Mouse (Mus musculus) embryonic fibroblast, embryonic 13.5 days (primary cell): ENCODE data around the gene Fam69b. TPM values are rescaled to one million over a fixed set of nuclear protein-coding genes. Genes with fewer than 3 reads are reported as not detected.

Source experiments
- H3K27ac ChIP-seq: 2 replicates; pipeline ENCODE4 v1.5.1; 2012; ENCODE audit warnings: low read length, control low read depth, inconsistent platforms; ENCODE audit not compliant: insufficient read depth
- H3K4me1 ChIP-seq: 2 replicates; pipeline ENCODE4 v1.6.1; 2011; ENCODE audit warnings: low read length; ENCODE audit not compliant: control insufficient read depth, insufficient read depth
- H3K4me3 ChIP-seq: 2 replicates; pipeline ENCODE4 v1.5.1; 2011; ENCODE audit warnings: mild to moderate bottlenecking, control low read depth, low read length; ENCODE audit not compliant: insufficient read depth
- CTCF ChIP-seq: IDR thresholded peaks from 2 replicates; pipeline ENCODE4 v1.5.1; 2011; ENCODE audit warnings: mild to moderate bottlenecking, control low read depth, low read length, moderate library complexity, borderline replicate concordance; ENCODE audit not compliant: insufficient read depth
- POLR2A ChIP-seq: IDR thresholded peaks from 2 replicates; pipeline ENCODE4 v1.6.1; 2011; ENCODE audit warnings: low read depth, mild to moderate bottlenecking, control low read depth, low read length, moderate library complexity
- polyA plus RNA-seq: library from polyadenylated mRNA; stranded (reverse); fragments of >200 nt; gene quantifications from 2 replicates; pipeline ENCODE4 v1.2.4, GENCODE M21; 2011; ENCODE audit warnings: low read depth; ENCODE audit not compliant: missing spikeins, insufficient read length

Fam69b gene
- polyA plus RNA-seq, 1 experiment = 16.3 TPM

GRCm38 (mm10) chr2:26596898-26597297 is 31.4 kb upstream of the Fam69b start:
- TF ChIP-seq CTCF (no peak), POLR2A (no peak)
- Histone ChIP-seq H3K4me1 (no peaks in the 10 kb centered on the region), H3K4me3 (no peak overlapping the region), H3K27ac (no peak overlapping the region)

GRCm38 (mm10) chr2:26597810-26598209 is 30.4 kb upstream of the Fam69b start:
- no peak overlapping the region for H3K27ac ChIP-seq
- H3K4me3 ChIP-seq = no peak overlapping the region
- H3K4me1 ChIP-seq = no peaks in the 10 kb centered on the region
- TF ChIP-seq POLR2A (no peak), CTCF (no peak)

- H3K4me3 ChIP-seq = no peak overlapping the region
- no peaks in the 10 kb centered on the region for H3K4me1 ChIP-seq
- no peak overlapping the region for H3K27ac ChIP-seq
- TF ChIP-seq CTCF (no peak), POLR2A (no peak)
These were observed 29.8 kb upstream of the Fam69b start for GRCm38 (mm10) chr2:26598462-26598861.

GRCm38 (mm10) chr2:26599965-26600364 is 28.3 kb upstream of the Fam69b start:
- H3K4me1 ChIP-seq = no peaks in the 10 kb centered on the region
- TF ChIP-seq POLR2A (no peak), CTCF (no peak)
- H3K27ac ChIP-seq = no peak overlapping the region
- no peak overlapping the region for H3K4me3 ChIP-seq

GRCm38 (mm10) chr2:26600664-26601063 is 27.6 kb upstream of the Fam69b start:
- Histone ChIP-seq H3K4me3 (no peak overlapping the region), H3K27ac (no peak overlapping the region), H3K4me1 (no peaks in the 10 kb centered on the region)
- TF ChIP-seq CTCF (no peak), POLR2A (no peak)

GRCm38 (mm10) chr2:26601595-26601994 is 26.7 kb upstream of the Fam69b start:
- TF ChIP-seq CTCF = no peak
- TF ChIP-seq POLR2A = no peak
- H3K4me1 ChIP-seq = no peaks in the 10 kb centered on the region
- no peak overlapping the region for H3K27ac ChIP-seq
- no peak overlapping the region for H3K4me3 ChIP-seq

- TF ChIP-seq CTCF (no peak), POLR2A (no peak)
- no peak overlapping the region for H3K27ac ChIP-seq
- no peaks in the 10 kb centered on the region for H3K4me1 ChIP-seq
- H3K4me3 ChIP-seq = no peak overlapping the region; the same call in 1 of the 2 replicates
These were observed 25.6 kb upstream of the Fam69b start for GRCm38 (mm10) chr2:26602631-26603030.

- Histone ChIP-seq H3K4me1 (no peaks in the 10 kb centered on the region), H3K4me3 (peak overlapping the region; percentile 55), H3K27ac (no peak overlapping the region)
- TF ChIP-seq CTCF = no peak
- no peak for TF ChIP-seq POLR2A
These were observed 25.1 kb upstream of the Fam69b start for GRCm38 (mm10) chr2:26603159-26603558.

- H3K4me1 ChIP-seq = no peaks in the 10 kb centered on the region
- TF ChIP-seq CTCF = no peak
- TF ChIP-seq POLR2A = peak; percentile 79
- peak within 1 kb of the TSS; percentile 55 for H3K4me3 ChIP-seq
- H3K27ac ChIP-seq = no peak within 1 kb of the TSS
These were observed 24.3 kb upstream of the Fam69b start, which contains the start of gene Agpat2 for GRCm38 (mm10) chr2:26603720-26604671. Gene Agpat2, minus strand, starts transcription at chr2:26604417.

GRCm38 (mm10) chr2:26605331-26605730 is 22.9 kb upstream of the Fam69b start:
- TF ChIP-seq POLR2A = no peak
- no peak for TF ChIP-seq CTCF
- no peak overlapping the region for H3K4me3 ChIP-seq
- peaks cover 5% of the 10 kb centered on the region for H3K4me1 ChIP-seq
- no peak overlapping the region for H3K27ac ChIP-seq

GRCm38 (mm10) chr2:26606579-26606978 is 21.7 kb upstream of the Fam69b start:
- Histone ChIP-seq H3K27ac (no peak overlapping the region), H3K4me1 (peaks cover 9% of the 10 kb centered on the region), H3K4me3 (no peak overlapping the region)
- no peak for TF ChIP-seq POLR2A
- TF ChIP-seq CTCF = no peak
